Mouse (Mus musculus) thymus, adult 2 months (tissue): Measurements from ENCODE around the gene 2210011C24Rik. TPM values are rescaled to one million over a fixed set of nuclear protein-coding genes. Genes with fewer than 3 reads are reported as not detected.
"Not testable (repeated sequence)": the region's sequence is repeated elsewhere in the genome, so short reads cannot be mapped to it uniquely, and the experiment has no call there.

Experiments
- DNase-seq: peaks from one replicate; pipeline ENCODE4 v3.0.0; 2021
- H3K27ac ChIP-seq: fragments of 200-500 bp; 2 replicates; pipeline ENCODE4 v1.5.1; 2012; ENCODE audit warnings: low read length, control low read depth; ENCODE audit not compliant: control insufficient read depth, insufficient read depth
- H3K27me3 ChIP-seq: fragments of 200-500 bp; 2 replicates; pipeline ENCODE4 v1.6.1; 2012; ENCODE audit warnings: mild to moderate bottlenecking, low read length, moderate library complexity, mixed read lengths; ENCODE audit not compliant: control insufficient read depth, insufficient read depth
- H3K36me3 ChIP-seq: fragments of 200-500 bp; 2 replicates; pipeline ENCODE4 v1.6.1; 2012; ENCODE audit warnings: mild to moderate bottlenecking, low read length, moderate library complexity; ENCODE audit not compliant: control insufficient read depth, insufficient read depth
- H3K4me1 ChIP-seq: fragments of 200-500 bp; replicated peaks from 2 replicates; pipeline ENCODE4 v1.6.1; 2012; ENCODE audit warnings: low read length; ENCODE audit not compliant: control insufficient read depth, insufficient read depth
- H3K4me3 ChIP-seq: fragments of 200-500 bp; 2 replicates; pipeline ENCODE4 v1.5.1; 2012; ENCODE audit warnings: mild to moderate bottlenecking, low read length, control low read depth, moderate library complexity; ENCODE audit not compliant: control insufficient read depth, insufficient read depth
- CTCF ChIP-seq: fragments of 200-500 bp; IDR thresholded peaks from 2 replicates; pipeline ENCODE4 v1.5.1; 2012; ENCODE audit warnings: mild to moderate bottlenecking, control low read depth, low read length, moderate library complexity, borderline replicate concordance; ENCODE audit not compliant: control insufficient read depth, poor library complexity, insufficient read depth; ENCODE audit errors: extremely low read depth
- POLR2A ChIP-seq: fragments of 200-500 bp; IDR thresholded peaks from 2 replicates; pipeline ENCODE4 v1.6.1; 2012; ENCODE audit warnings: mild to moderate bottlenecking, low read length, control low read depth, moderate library complexity; ENCODE audit not compliant: control insufficient read depth, poor library complexity, insufficient read depth; ENCODE audit errors: extremely low read depth
- WGBS: fragments of 180-500 bp; shearing (Covaris S2); methylation state at CpG from one replicate; pipeline ENCODE4 v1.1.7; 2018; 5-methylcytosine and 5-hydroxymethylcytosine counted together
- polyA plus RNA-seq: library from polyadenylated mRNA; depleted of rRNA; stranded (reverse); fragments of >200 nt; gene quantifications from 2 replicates; pipeline ENCODE4 v1.2.3, GENCODE M21; 2012

The 2210011C24Rik gene
- polyA plus RNA-seq, 1 experiment, result 0.43 TPM

- peak; percentile 88; the same call in 1 of the 2 replicates for TF ChIP-seq CTCF
- TF ChIP-seq POLR2A, result no peak
- 3% methylated on average over 83 of the region's 83 CpGs for WGBS
- Histone ChIP-seq H3K27me3 (peaks cover 16% of the 10 kb centered on the region; the same call in 1 of the 2 replicates), H3K4me3 (peak overlapping the region; percentile 45), H3K36me3 (no peaks in the 10 kb centered on the region), H3K27ac (no peak overlapping the region), H3K4me1 (peaks cover 21% of the 10 kb centered on the region)
- DNase-seq, result peak; percentile 77
Measured at GRCm38 (mm10) chr8:84010625-84011611, 1.1 kb downstream of the 2210011C24Rik start.

GRCm38 (mm10) chr8:84009876-84010275 lies 2.1 kb downstream of the 2210011C24Rik start:
- 2% methylated on average over 11 of the region's 11 CpGs for WGBS
- no peak overlapping the region for H3K27ac ChIP-seq
- DNase-seq, result peak; percentile 80
- H3K36me3 ChIP-seq, result no peaks in the 10 kb centered on the region
- TF ChIP-seq CTCF (peak; percentile 96), POLR2A (no peak)
- peaks cover 16% of the 10 kb centered on the region; the same call in 1 of the 2 replicates for H3K27me3 ChIP-seq
- H3K4me1 ChIP-seq, result peaks cover 25% of the 10 kb centered on the region
- no peak overlapping the region for H3K4me3 ChIP-seq

GRCm38 (mm10) chr8:84008362-84008761 lies 3.6 kb downstream of the 2210011C24Rik start:
- Histone ChIP-seq H3K27ac (no peak overlapping the region), H3K27me3 (peaks cover 16% of the 10 kb centered on the region; the same call in 1 of the 2 replicates), H3K4me3 (no peak overlapping the region), H3K4me1 (peaks cover 32% of the 10 kb centered on the region), H3K36me3 (no peaks in the 10 kb centered on the region)
- TF ChIP-seq POLR2A (no peak), CTCF (no peak)
- no peak for DNase-seq
- 87% methylated on average over 7 of the region's 7 CpGs for WGBS

DNA sequence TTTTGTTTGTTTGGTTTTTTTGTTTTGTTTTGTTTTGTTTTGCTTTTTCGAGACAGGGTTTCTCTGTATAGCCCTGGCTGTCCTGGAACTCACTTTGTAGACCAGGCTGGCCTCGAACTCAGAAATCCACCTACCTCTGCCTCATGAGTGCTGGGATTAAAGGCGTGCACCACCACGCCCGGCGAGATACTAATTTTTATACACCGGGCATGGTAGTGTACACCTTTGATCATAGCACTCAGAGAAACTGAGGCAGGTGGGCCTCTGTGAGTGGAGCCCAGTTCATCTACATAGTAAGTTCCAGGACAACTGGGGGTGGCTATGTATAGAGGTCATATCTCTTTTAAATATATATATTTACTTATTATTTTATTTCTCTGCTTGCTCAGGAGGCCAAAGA lies 6.5 kb downstream of the 2210011C24Rik start:
- H3K36me3 ChIP-seq, H3K27me3 ChIP-seq, DNase-seq, H3K27ac ChIP-seq, H3K4me3 ChIP-seq: not testable (repeated sequence)
- peaks cover 26% of the 10 kb centered on the region for H3K4me1 ChIP-seq
- WGBS, result 98% methylated on average over 7 of the region's 7 CpGs

DNA sequence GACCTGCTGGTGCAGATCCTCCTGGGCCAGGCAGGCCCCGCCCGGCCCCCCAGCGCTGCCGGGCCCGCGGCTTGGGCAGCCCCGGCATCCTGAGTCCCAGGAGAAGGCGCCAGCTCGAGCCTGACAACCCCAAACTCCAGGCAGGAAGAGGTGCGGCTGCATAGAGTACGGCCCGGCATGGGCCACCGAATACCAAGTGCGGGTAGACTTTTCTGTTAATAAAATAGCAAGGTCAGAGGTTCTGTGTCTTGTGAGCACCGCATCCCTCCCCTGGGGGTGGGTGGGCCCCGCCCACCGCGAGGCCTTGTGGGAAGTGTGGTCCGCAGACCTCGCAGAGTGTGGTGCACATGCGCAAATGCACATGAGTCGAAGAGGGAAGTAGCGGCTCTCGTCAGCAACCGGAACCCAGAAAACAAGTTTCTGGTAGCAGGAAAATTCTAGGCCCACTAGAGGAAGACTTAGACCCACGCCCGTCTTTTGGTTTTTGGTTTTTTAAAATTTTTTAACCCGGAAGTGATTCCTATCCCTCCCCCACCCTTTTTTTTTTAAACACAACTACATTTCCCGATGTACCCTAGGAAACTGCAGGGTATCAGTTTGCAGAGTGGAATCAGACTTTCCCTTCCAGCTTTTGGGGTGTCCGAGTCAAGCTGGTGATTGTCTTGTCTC lies 7.3 kb downstream of the 2210011C24Rik start:
- peaks cover 28% of the 10 kb centered on the region for H3K4me1 ChIP-seq
- no peaks in the 10 kb centered on the region for H3K27me3 ChIP-seq
- H3K4me3 ChIP-seq, result peak overlapping the region; percentile 67
- TF ChIP-seq CTCF (0 out of 2 replicates have a peak, but pooled peaks have one; percentile 36), POLR2A (0 out of 2 replicates have a peak, but pooled peaks have one; percentile 16)
- peak overlapping the region; percentile 84 for H3K27ac ChIP-seq
- 1% methylated on average over 30 of the region's 30 CpGs for whole genome bisulfite sequencing
- H3K36me3 ChIP-seq, result no peaks in the 10 kb centered on the region
- DNase-seq, result peak; percentile 95

- no peak overlapping the region for H3K4me3 ChIP-seq
- 81% methylated on average over 6 of the region's 6 CpGs for WGBS
- H3K4me1 ChIP-seq, result peaks cover 37% of the 10 kb centered on the region
- no peak overlapping the region for H3K27ac ChIP-seq
- H3K27me3 ChIP-seq, result no peaks in the 10 kb centered on the region
- no peak for TF ChIP-seq POLR2A
- no peak for TF ChIP-seq CTCF
- no peak for DNase-seq
- no peaks in the 10 kb centered on the region for H3K36me3 ChIP-seq
Measured at GRCm38 (mm10) chr8:84003612-84004246, 8.2 kb downstream of the 2210011C24Rik start.
